Mouse (Mus musculus) limb, embryonic 14.5 days (tissue): ENCODE data around the gene Epha2. TPM values are rescaled to one million over a fixed set of nuclear protein-coding genes. Genes with fewer than 3 reads are reported as not detected.

ENCODE experiments used
- ATAC-seq: fragments of 200-750 bp; cut with Nextera tagmentation; 2 replicates; pipeline ENCODE4 v1.8.0; 2017; ENCODE audit warnings: low read depth, moderate number of reproducible peaks, moderate TSS enrichment; ENCODE audit not compliant: low FRiP score
- DNase-seq: peaks from one replicate; pipeline ENCODE4 v3.0.0-alpha.2; 2015; ENCODE audit warnings: low spot score
- H3K27ac ChIP-seq: fragments of 300-500 bp; sonication (generic); replicated peaks from 2 replicates; pipeline ENCODE4 v1.5.1; 2014; ENCODE audit warnings: low read depth, mild to moderate bottlenecking, low read length, moderate library complexity, mixed read lengths
- H3K27me3 ChIP-seq: fragments of 300-500 bp; sonication (generic); 2 replicates; pipeline ENCODE4 v1.6.1; 2014; ENCODE audit warnings: low read length, mixed read lengths; ENCODE audit not compliant: control insufficient read depth, insufficient read depth
- H3K36me3 ChIP-seq: fragments of 300-500 bp; sonication (generic); 2 replicates; pipeline ENCODE4 v1.6.1; 2014; ENCODE audit warnings: mild to moderate bottlenecking, low read length, moderate library complexity, mixed read lengths; ENCODE audit not compliant: control insufficient read depth, insufficient read depth
- H3K4me1 ChIP-seq: fragments of 300-500 bp; sonication (generic); 2 replicates; pipeline ENCODE4 v1.6.1; 2014; ENCODE audit warnings: antibody characterized with exemption, low read length, mixed read lengths; ENCODE audit not compliant: control insufficient read depth, insufficient read depth
- H3K4me2 ChIP-seq: fragments of 300-500 bp; sonication (generic); replicated peaks from 2 replicates; pipeline ENCODE4 v1.6.1; 2014; ENCODE audit warnings: low read depth, mild to moderate bottlenecking, low read length, moderate library complexity; ENCODE audit not compliant: severe bottlenecking
- H3K4me3 ChIP-seq: fragments of 300-500 bp; sonication (generic); replicated peaks from 2 replicates; pipeline ENCODE4 v1.5.1; 2014; ENCODE audit warnings: low read length
- H3K9ac ChIP-seq: fragments of 300-500 bp; sonication (generic); 2 replicates; pipeline ENCODE4 v1.6.1; 2014; ENCODE audit warnings: mild to moderate bottlenecking, low read depth, low read length, moderate library complexity; ENCODE audit not compliant: severe bottlenecking
- H3K9me3 ChIP-seq: fragments of 300-500 bp; sonication (generic); 2 replicates; pipeline ENCODE4 v1.6.1; 2016; ENCODE audit warnings: low read length; ENCODE audit not compliant: control insufficient read depth
- POLR2A ChIP-seq: fragments of 200-500 bp; IDR thresholded peaks from 2 replicates; pipeline ENCODE4 v1.8.0; 2012; ENCODE audit warnings: inconsistent platforms, mild to moderate bottlenecking, moderate library complexity, borderline replicate concordance; ENCODE audit not compliant: insufficient read depth, insufficient read length; ENCODE audit errors: extremely low read depth
- WGBS: fragments of 180-500 bp; shearing (Covaris S2); extraction: QIAGEN DNeasy Blood & Tissue Kit; methylation state at CpG from one replicate; pipeline ENCODE4 v1.1.7; 2014; 5-methylcytosine and 5-hydroxymethylcytosine counted together
- polyA plus RNA-seq, 2 experiments: library from polyadenylated mRNA; depleted of rRNA in 1 of 2; stranded (reverse) in 1 of 2; unstranded in 1 of 2; fragments of >200 nt; fragmentation: Nextera tagmentation in 1 of 2; extraction: Ambion mirVana in 1 of 2; gene quantifications; 2 replicates each; pipeline versions ENCODE4 v1.2.1 to v1.2.3; 2012 to 2014

Gene Epha2
- polyA plus RNA-seq, 2 experiments, result 2.2 to 9.4 TPM

DNA sequence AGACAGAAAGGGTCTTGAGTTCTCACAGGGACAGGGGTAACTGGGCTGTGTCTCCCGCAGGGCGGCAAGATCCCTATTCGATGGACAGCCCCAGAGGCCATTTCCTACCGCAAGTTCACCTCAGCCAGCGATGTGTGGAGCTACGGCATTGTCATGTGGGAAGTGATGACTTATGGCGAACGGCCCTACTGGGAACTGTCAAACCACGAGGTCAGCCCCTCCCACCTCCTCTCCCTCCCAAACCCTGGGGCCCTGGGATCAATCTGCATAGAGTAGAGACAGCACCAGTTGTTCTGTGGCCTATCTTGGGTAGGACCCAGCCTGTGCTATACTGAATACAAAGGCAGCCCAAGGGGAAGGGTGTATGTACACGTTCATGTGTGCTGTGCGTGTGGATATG, 21.5 kb downstream of the Epha2 start:
- H3K27ac ChIP-seq, result no peak overlapping the region
- ATAC-seq, result no peak
- H3K4me2 ChIP-seq, result no peak overlapping the region
- no peak for DNase-seq
- no peak for TF ChIP-seq POLR2A
- H3K9ac ChIP-seq, result no peak overlapping the region
- WGBS, result 87% methylated on average over 11 of the region's 11 CpGs
- H3K4me3 ChIP-seq, result no peak overlapping the region
- H3K9me3 ChIP-seq, result no peaks in the 10 kb centered on the region
- no peaks in the 10 kb centered on the region for H3K27me3 ChIP-seq
- H3K4me1 ChIP-seq, result peaks cover 24% of the 10 kb centered on the region
- peaks cover 19% of the 10 kb centered on the region for H3K36me3 ChIP-seq

DNA sequence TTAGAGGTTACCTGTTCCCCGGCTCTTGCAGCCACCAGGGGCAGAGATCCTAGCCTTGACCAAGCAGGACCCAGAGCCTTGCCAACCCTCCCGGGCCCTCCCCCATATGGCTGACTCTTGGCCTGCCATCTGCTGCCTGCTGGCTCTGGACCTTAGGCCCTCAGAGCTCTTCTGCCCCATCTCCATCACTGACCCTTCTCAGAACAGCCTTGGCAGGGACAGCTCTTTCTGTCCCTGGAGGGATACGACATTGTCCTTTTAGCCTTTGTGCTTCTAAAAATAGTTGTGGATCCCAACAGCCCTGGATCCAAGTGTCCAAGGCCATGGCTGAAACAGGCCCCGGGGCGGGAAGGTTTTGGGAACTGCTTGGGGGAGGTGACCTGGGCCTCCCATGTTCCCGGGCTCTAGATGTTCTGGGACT, 23.7 kb downstream of the Epha2 start:
- Histone ChIP-seq H3K9me3 (no peaks in the 10 kb centered on the region), H3K27me3 (no peaks in the 10 kb centered on the region), H3K9ac (no peak overlapping the region), H3K36me3 (peaks cover 14% of the 10 kb centered on the region), H3K4me1 (peaks cover 34% of the 10 kb centered on the region), H3K4me2 (no peak overlapping the region), H3K4me3 (no peak overlapping the region), H3K27ac (no peak overlapping the region)
- WGBS, result 81% methylated on average over 6 of the region's 6 CpGs
- TF ChIP-seq POLR2A, result no peak
- ATAC-seq, result no peak
- no peak for DNase-seq

DNA sequence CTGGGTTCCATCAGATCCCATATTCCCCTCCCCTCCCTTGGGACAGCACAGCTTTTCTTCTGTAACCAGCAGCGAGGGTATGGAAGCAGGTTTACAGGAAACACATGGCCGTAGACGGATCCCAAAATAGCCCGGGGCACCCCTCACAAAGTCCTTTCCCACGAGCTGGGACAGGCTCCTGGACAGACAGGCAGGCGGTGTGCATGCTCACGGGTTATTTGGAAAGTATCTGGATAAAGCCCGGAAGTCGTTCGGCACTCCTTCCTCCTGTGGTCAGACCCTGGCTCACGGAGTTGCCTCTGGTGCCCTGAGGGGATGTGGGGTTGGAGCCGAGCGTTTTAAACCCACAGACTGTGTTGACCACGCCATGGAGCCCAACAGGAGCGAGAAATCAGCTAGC, 24.6 kb downstream of the Epha2 start:
- no peaks in the 10 kb centered on the region for H3K27me3 ChIP-seq
- WGBS, result 13% methylated on average over 15 of the region's 15 CpGs
- H3K4me2 ChIP-seq, result no peak overlapping the region
- no peak for TF ChIP-seq POLR2A
- no peak for ATAC-seq
- H3K36me3 ChIP-seq, result peaks cover 14% of the 10 kb centered on the region
- H3K4me1 ChIP-seq, result peaks cover 34% of the 10 kb centered on the region
- no peak overlapping the region for H3K4me3 ChIP-seq
- no peak overlapping the region for H3K9ac ChIP-seq
- no peaks in the 10 kb centered on the region for H3K9me3 ChIP-seq
- 0 out of 2 replicates have a peak overlapping the region, but pooled peaks have one; percentile 7 for H3K27ac ChIP-seq
- no peak for DNase-seq

DNA sequence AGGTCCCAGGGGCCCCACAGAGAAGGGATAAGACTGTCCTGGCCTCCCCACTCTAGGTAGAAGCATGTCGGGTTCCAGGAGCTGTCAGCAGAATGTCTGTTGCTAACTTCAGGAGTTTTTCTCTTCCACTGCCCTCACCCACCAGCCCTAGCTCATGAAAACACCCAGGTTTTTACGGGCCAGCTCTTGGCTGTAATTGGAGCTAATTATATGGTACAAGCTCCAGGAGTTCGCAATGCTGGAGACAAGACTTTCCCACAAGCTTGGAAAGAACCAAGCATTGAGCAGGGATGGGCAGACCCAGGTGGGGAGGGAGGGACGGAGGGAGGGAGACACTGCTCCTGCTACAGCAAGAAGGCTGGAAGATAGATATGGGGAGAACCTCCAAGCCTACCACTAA, 26.0 kb downstream of the Epha2 start:
- TF ChIP-seq POLR2A, result no peak
- ATAC-seq (0 out of 2 replicates have a peak, but pooled peaks have one; percentile 14), DNase-seq (no peak)
- Histone ChIP-seq H3K4me2 (no peak overlapping the region), H3K4me3 (no peak overlapping the region), H3K9ac (no peak overlapping the region), H3K9me3 (no peaks in the 10 kb centered on the region), H3K27ac (no peak overlapping the region), H3K27me3 (no peaks in the 10 kb centered on the region), H3K36me3 (peaks cover 12% of the 10 kb centered on the region), H3K4me1 (peaks cover 34% of the 10 kb centered on the region)
- 23% methylated on average over 4 of the region's 4 CpGs for WGBS

DNA sequence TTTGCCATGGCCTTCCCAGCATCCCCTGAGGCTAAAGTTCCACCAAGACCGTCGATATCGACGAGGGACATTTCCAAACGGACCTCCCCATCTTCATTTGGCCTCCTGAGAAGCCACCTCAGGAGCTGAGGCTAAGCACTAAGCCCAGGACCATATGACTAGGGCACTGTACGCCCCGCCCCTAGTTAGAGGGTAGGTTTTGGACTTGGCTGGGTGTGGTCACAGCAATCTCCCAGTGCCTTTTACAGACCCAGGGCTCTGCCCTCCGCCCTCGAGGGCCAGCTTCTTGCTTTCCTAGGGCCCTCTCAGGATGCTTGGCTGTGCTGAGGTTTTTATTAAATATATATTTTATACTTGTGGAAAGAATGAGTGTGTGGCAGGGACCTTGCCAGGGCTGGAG, 27.7 kb downstream of the Epha2 start:
- peak overlapping the region; percentile 21; the same call in 1 of the 2 replicates for H3K9ac ChIP-seq
- 0 out of 2 replicates have a peak overlapping the region, but pooled peaks have one; percentile 13 for H3K27ac ChIP-seq
- no peak overlapping the region for H3K4me2 ChIP-seq
- no peak; the same call in 1 of the 2 replicates for ATAC-seq
- H3K9me3 ChIP-seq, result no peaks in the 10 kb centered on the region
- H3K4me3 ChIP-seq, result no peak overlapping the region
- peaks cover 40% of the 10 kb centered on the region for H3K4me1 ChIP-seq
- no peak for TF ChIP-seq POLR2A
- no peaks in the 10 kb centered on the region for H3K36me3 ChIP-seq
- H3K27me3 ChIP-seq, result no peaks in the 10 kb centered on the region
- no peak for DNase-seq
- WGBS, result 75% methylated on average over 9 of the region's 9 CpGs

DNA sequence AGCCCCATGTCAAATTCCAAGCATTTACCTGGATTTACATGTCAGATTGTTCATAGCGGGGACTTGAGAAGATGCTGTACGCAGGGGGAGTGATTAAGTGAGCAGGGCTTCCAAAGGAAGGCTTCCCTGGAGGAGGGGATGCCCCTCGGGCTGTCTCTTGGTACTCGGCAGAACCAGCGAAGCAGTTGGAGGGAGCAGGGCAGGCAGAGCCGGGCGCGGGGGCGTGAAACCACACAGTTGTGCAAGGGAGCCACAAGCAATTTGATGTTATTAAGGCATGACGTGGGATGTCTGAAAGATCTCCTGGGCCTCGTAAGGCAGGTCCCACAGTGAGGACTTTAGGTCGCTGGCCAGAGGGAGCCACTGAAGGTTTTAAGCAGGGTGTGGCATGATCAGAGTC, 28.9 kb downstream of the Epha2 start:
- no peaks in the 10 kb centered on the region for H3K9me3 ChIP-seq
- TF ChIP-seq POLR2A, result no peak
- DNase-seq (no peak), ATAC-seq (no peak)
- H3K27ac ChIP-seq, result no peak overlapping the region
- WGBS, result 56% methylated on average over 12 of the region's 12 CpGs
- no peaks in the 10 kb centered on the region for H3K36me3 ChIP-seq
- H3K4me3 ChIP-seq, result no peak overlapping the region
- H3K4me1 ChIP-seq, result peaks cover 48% of the 10 kb centered on the region
- H3K9ac ChIP-seq, result no peak overlapping the region
- no peaks in the 10 kb centered on the region for H3K27me3 ChIP-seq
- no peak overlapping the region for H3K4me2 ChIP-seq
